Mouse (Mus musculus): Measurements from ENCODE around the gene Igsf9. TPM values are rescaled to one million over a fixed set of nuclear protein-coding genes. Genes with fewer than 3 reads are reported as not detected.

Gene Igsf9
- polyA plus RNA-seq, 2 experiments: 0.60 to 2.1 TPM

- TF ChIP-seq EP300 (IDR thresholded peaks at IDR 0.05; ENCODE audit: low read depth) (no peak), CTCF (IDR thresholded peaks at IDR 0.05; ENCODE audit: low read depth) (no peak)
- no peak for ATAC-seq (ENCODE audit: insufficient read depth)
- no peaks in the 10 kb centered on the region for H3K9me3 ChIP-seq (ENCODE audit: control insufficient read depth, low read length)
- H3K9ac ChIP-seq (replicated peaks): no peak overlapping the region
- H3K4me1 ChIP-seq (replicated peaks; ENCODE audit: control insufficient read depth in 2 of 2, insufficient read depth in 2 of 2, low read length in 1 of 2): peaks cover 0 to 14% of the 10 kb centered on the region in 2 experiments; a peak in 2 of 4 replicates
- 17% methylated on average over 7 of the region's 7 CpGs for WGBS (ENCODE audit: insufficient replicate concordance)
- peak overlapping the region; percentile 23 for H3K4me2 ChIP-seq (ENCODE audit: low read depth)
- peaks cover 8% of the 10 kb centered on the region; the same call in 1 of the 2 replicates for H3K27me3 ChIP-seq (ENCODE audit: control insufficient read depth, insufficient read depth, low read length)
- H3K27ac ChIP-seq: no peak overlapping the region
- no peak for DNase-seq (ENCODE audit: low read depth in 3 of 3, low spot score in 3 of 3)
- H3K4me3 ChIP-seq (ENCODE audit: insufficient read depth in 1 of 2, low read depth in 2 of 2, low read length in 2 of 2): no peak overlapping the region
- H3K36me3 ChIP-seq (replicated peaks; ENCODE audit: control insufficient read depth, insufficient read depth, low read depth): no peaks in the 10 kb centered on the region
Measured at GRCm38 (mm10) chr1:172525971-172526370, 44.4 kb downstream of the Igsf9 start.

GRCm38 (mm10) chr1:172526380-172527081, 44.9 kb downstream of the Igsf9 start:
- no peak overlapping the region for H3K4me3 ChIP-seq (ENCODE audit: insufficient read depth in 1 of 2, low read depth in 2 of 2, low read length in 2 of 2)
- 4% methylated on average over 23 of the region's 23 CpGs for WGBS (ENCODE audit: insufficient replicate concordance)
- TF ChIP-seq CTCF (IDR thresholded peaks at IDR 0.05; ENCODE audit: low read depth) (no peak), EP300 (IDR thresholded peaks at IDR 0.05; ENCODE audit: low read depth) (peak; percentile 40; the same call in 1 of the 2 replicates)
- H3K9me3 ChIP-seq (ENCODE audit: control insufficient read depth, low read length): no peaks in the 10 kb centered on the region
- H3K27me3 ChIP-seq (ENCODE audit: control insufficient read depth, insufficient read depth, low read length): peaks cover 8% of the 10 kb centered on the region; the same call in 1 of the 2 replicates
- ATAC-seq (ENCODE audit: insufficient read depth): peak; percentile 70; the same call in 1 of the 2 replicates
- H3K4me1 ChIP-seq (replicated peaks; ENCODE audit: control insufficient read depth in 2 of 2, insufficient read depth in 2 of 2, low read length in 1 of 2): peaks cover 0 to 12% of the 10 kb centered on the region in 2 experiments; a peak in 2 of 4 replicates
- H3K9ac ChIP-seq (replicated peaks): no peak overlapping the region
- no peak overlapping the region for H3K27ac ChIP-seq
- peak; percentile 45 to 50 (median 49) for DNase-seq (ENCODE audit: low read depth in 3 of 3, low spot score in 3 of 3)
- peak overlapping the region; percentile 23 for H3K4me2 ChIP-seq (ENCODE audit: low read depth)
- no peaks in the 10 kb centered on the region for H3K36me3 ChIP-seq (replicated peaks; ENCODE audit: control insufficient read depth, insufficient read depth, low read depth)

- Histone ChIP-seq H3K9me3 (ENCODE audit: control insufficient read depth, low read length) (no peaks in the 10 kb centered on the region), H3K4me3 (ENCODE audit: insufficient read depth in 1 of 2, low read depth in 2 of 2, low read length in 2 of 2) (no peak overlapping the region), H3K36me3 (replicated peaks; ENCODE audit: control insufficient read depth, insufficient read depth, low read depth) (no peaks in the 10 kb centered on the region), H3K4me1 (replicated peaks; ENCODE audit: control insufficient read depth in 2 of 2, insufficient read depth in 2 of 2, low read length in 1 of 2) (peaks cover 0 to 12% of the 10 kb centered on the region in 2 experiments; a peak in 2 of 4 replicates), H3K27me3 (ENCODE audit: control insufficient read depth, insufficient read depth, low read length) (peaks cover 13% of the 10 kb centered on the region), H3K27ac (no peak overlapping the region), H3K4me2 (ENCODE audit: low read depth) (no peak overlapping the region), H3K9ac (replicated peaks) (no peak overlapping the region)
- WGBS (ENCODE audit: insufficient replicate concordance): 68% methylated on average over 10 of the region's 10 CpGs
- TF ChIP-seq EP300 (IDR thresholded peaks at IDR 0.05; ENCODE audit: low read depth): no peak
- no peak for TF ChIP-seq CTCF (IDR thresholded peaks at IDR 0.05; ENCODE audit: low read depth)
- ATAC-seq (ENCODE audit: insufficient read depth) (no peak), DNase-seq (ENCODE audit: low read depth in 3 of 3, low spot score in 3 of 3) (no peak)
Measured at GRCm38 (mm10) chr1:172527431-172527830, 45.8 kb downstream of the Igsf9 start.

- TF ChIP-seq EP300 (IDR thresholded peaks at IDR 0.05; ENCODE audit: low read depth) (no peak), CTCF (IDR thresholded peaks at IDR 0.05; ENCODE audit: low read depth) (peak; percentile 92)
- DNase-seq (ENCODE audit: low read depth in 3 of 3, low spot score in 3 of 3): peak; percentile 38 to 57 (median 47)
- Histone ChIP-seq H3K27me3 (ENCODE audit: control insufficient read depth, insufficient read depth, low read length) (peaks cover 13% of the 10 kb centered on the region), H3K4me2 (ENCODE audit: low read depth) (no peak overlapping the region), H3K4me3 (ENCODE audit: insufficient read depth in 1 of 2, low read depth in 2 of 2, low read length in 2 of 2) (no peak overlapping the region), H3K27ac (no peak overlapping the region), H3K36me3 (replicated peaks; ENCODE audit: control insufficient read depth, insufficient read depth, low read depth) (no peaks in the 10 kb centered on the region), H3K4me1 (replicated peaks; ENCODE audit: control insufficient read depth in 2 of 2, insufficient read depth in 2 of 2, low read length in 1 of 2) (peaks cover 0 to 12% of the 10 kb centered on the region in 2 experiments; a peak in 2 of 4 replicates), H3K9ac (replicated peaks) (no peak overlapping the region), H3K9me3 (ENCODE audit: control insufficient read depth, low read length) (no peaks in the 10 kb centered on the region)
- WGBS (ENCODE audit: insufficient replicate concordance): 3% methylated on average over 7 of the region's 7 CpGs
- 0 out of 2 replicates have a peak, but pooled peaks have one; percentile 27 for ATAC-seq (ENCODE audit: insufficient read depth)
Measured at GRCm38 (mm10) chr1:172528701-172529100, 47.1 kb downstream of the Igsf9 start.

- H3K4me1 ChIP-seq (replicated peaks; ENCODE audit: control insufficient read depth in 2 of 2, insufficient read depth in 2 of 2, low read length in 1 of 2): peaks cover 0 to 12% of the 10 kb centered on the region in 2 experiments; a peak in 2 of 4 replicates
- no peak for TF ChIP-seq CTCF (IDR thresholded peaks at IDR 0.05; ENCODE audit: low read depth)
- no peak for TF ChIP-seq EP300 (IDR thresholded peaks at IDR 0.05; ENCODE audit: low read depth)
- H3K4me3 ChIP-seq (ENCODE audit: insufficient read depth in 1 of 2, low read depth in 2 of 2, low read length in 2 of 2): no peak overlapping the region
- no peaks in the 10 kb centered on the region for H3K9me3 ChIP-seq (ENCODE audit: control insufficient read depth, low read length)
- peaks cover 13% of the 10 kb centered on the region for H3K27me3 ChIP-seq (ENCODE audit: control insufficient read depth, insufficient read depth, low read length)
- no peak for ATAC-seq (ENCODE audit: insufficient read depth)
- 37% methylated on average over 8 of the region's 8 CpGs for WGBS (ENCODE audit: insufficient replicate concordance)
- no peak for DNase-seq (ENCODE audit: low read depth in 3 of 3, low spot score in 3 of 3)
- H3K9ac ChIP-seq (replicated peaks): no peak overlapping the region
- no peak overlapping the region for H3K27ac ChIP-seq
- no peak overlapping the region for H3K4me2 ChIP-seq (ENCODE audit: low read depth)
- H3K36me3 ChIP-seq (replicated peaks; ENCODE audit: control insufficient read depth, insufficient read depth, low read depth): no peaks in the 10 kb centered on the region
Measured at GRCm38 (mm10) chr1:172530544-172531220, 49.1 kb downstream of the Igsf9 start.
